Mouse (Mus musculus) skeletal muscle tissue, adult 2 months (tissue): ENCODE results near the gene Cacnb4.

ENCODE experiments used
- DNase-seq: peaks from one replicate; pipeline ENCODE4 v3.0.0-alpha.2; 2012; ENCODE audit warnings: low read depth, low spot score

Cacnb4 gene

DNA sequence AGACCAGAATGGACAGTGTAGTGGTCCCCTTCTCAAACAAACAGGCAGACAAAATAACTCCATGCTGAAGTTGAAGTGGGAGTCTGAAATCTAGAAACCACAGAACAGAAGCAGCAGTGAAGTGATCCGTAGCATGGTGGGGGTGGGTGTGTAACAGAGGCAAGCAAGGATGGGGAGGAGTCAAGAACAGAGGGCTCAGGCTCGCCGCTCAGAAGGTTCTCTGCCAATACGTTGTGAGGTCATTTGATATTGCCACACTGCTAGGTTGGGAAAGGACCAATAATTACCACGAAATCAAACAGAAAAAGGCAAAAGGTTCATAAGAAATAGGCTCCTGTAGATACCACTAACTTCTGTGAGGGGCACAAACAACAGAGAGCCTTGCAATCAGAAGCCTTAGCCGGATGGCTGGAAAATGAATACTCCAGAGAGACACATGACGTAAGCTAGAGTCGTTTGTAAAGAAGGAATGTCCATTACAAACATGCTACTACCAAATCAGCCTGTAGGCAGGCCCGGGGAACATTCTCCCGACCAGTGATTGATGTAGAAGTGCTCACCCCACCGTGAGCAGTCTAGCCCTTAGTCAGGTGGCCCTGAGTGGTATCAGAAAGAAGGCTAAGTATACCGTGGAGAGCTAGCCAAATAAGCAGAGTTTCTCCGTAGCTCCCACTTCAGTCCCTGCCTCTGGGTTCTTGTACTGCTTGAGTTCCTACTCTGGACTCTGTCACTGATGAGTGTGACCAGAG, 199.7 kb downstream of the Cacnb4 start:
- DNase-seq, result peak; percentile 13

- DNase-seq, result no peak
These were observed 200.8 kb downstream of the Cacnb4 start for GRCm38 (mm10) chr2:52475854-52476253.

DNA sequence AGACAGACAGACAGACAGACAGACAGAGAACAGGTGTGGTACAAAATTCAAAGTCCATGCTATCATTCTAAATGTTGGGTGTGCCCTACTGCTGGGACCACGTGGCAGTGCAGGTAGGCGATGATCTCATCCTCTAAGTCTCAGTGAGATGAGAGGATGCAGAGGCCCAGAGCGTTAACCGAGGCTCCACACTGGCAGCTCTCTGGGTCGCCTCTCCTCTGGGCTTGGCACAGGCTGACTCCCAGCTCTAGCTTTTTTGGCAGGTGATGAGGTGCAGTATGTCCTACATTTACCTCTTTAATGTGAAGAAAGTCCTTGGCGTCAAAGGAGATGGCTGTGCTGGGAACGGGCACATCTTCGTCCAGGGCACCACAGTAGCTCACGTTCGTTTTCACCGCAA, 202.1 kb downstream of the Cacnb4 start:
- no peak for DNase-seq

DNA sequence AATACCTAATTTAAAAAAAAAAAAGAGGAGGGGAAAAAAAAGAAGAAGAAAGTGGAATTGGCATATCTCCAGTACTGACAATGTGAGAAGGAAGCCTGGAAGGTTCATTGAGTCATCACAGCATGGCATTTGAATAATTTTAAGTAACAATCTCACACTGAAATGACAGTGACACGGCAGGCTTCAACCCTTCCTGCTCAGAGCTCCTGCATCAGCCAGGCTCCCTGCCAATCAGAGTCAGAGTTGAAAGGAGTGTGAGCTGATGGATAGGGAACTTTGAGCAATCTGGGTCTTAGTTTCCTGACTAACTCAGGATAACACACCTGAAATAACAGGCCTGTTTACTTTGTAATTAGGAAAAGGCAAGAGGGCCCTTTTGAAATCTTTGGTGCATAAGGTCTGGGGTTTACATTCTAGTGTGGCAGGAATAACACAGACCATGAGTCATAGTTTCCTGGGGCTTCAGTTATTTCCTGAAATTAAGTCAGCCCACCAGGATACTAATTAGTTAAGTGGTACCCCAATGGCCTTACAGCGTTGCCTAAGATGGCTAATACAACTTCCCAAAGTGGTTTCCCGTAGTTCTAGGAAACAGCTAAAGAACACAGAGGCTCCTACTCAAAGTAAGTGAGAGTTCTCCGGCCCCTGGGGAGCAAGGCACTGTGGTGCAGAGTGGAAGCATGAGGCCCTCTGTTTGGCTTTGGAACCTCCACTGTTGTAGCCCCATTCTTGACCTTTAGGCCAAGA, 204.9 kb downstream of the Cacnb4 start:
- no peak for DNase-seq

GRCm38 (mm10) chr2:52470044-52470560, 206.5 kb downstream of the Cacnb4 start:
- DNase-seq, result no peak

DNA sequence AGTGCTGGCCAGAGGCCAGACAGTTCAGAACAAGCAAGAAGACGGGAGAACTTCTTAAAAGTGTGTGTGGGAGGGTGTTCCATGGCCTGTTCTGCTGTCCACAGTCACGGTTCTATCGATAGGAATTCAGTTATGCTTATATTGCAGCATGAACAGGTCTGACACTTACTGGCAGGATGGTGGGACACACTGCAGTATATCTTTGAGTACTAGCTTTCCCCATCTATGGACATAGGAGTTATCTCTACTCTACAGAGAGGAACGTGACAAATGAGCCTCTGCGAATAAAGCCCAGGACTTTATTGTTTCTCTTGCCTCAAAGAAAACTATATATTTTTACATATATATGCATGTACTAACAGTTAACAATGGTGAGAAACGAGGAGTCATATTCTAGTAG, 209.0 kb downstream of the Cacnb4 start:
- DNase-seq, result no peak

DNA sequence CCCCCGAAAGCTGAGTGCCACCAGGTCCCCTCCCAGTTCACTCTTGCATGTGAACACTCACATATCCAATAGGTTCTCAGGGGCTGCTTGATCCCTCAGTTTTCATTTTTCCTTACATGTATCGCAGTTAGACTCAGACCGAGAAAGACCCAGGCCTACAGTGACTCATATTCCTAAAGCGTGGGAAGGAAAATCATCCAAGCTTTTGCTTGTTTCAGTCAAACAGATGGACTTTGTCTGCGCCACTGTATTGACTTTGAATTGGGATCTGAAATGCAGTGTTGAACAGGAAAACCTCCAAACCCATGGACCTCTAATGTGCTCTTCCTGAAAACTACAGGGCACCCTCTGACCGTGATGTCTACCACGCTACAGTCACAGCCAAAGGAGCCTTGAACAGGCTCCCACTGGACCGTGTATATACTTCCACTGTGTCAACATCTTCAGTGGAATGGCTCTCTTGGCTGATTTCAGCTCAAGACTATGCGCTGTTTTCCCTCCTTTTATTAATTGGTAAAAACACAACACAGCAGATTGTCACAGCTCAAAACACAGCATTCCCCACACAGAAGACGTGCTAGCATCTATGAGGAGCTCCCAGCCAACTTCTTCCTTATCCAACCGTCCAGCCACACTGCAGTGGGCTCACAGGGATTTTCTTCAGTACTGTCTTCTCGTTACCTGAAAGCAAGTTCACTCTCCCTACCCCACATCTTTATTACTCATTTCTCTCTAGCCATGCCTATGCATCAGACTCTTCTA, 215.2 kb downstream of the Cacnb4 start:
- no peak for DNase-seq

GRCm38 (mm10) chr2:52455606-52456479, 220.8 kb downstream of the Cacnb4 start:
- no peak for DNase-seq

DNA sequence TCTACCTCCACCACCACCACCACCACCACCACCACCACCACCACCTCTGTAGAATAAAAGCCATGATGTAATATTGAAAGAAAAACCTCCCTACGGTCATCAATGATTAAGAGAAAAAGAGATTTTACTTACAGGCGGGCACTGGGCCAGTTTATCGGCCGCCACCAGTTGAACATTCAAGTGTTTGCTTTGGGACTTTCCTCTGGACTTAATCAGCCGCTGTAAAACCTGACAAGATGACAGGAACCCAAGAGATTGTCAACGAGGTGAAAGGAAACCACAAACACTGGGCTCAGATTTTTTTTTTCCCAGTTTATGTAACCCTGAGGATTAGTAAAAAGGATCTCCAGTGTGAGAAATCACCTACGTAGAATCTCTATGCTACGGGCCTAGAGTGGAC, 226.8 kb downstream of the Cacnb4 start:
- no peak for DNase-seq

DNA sequence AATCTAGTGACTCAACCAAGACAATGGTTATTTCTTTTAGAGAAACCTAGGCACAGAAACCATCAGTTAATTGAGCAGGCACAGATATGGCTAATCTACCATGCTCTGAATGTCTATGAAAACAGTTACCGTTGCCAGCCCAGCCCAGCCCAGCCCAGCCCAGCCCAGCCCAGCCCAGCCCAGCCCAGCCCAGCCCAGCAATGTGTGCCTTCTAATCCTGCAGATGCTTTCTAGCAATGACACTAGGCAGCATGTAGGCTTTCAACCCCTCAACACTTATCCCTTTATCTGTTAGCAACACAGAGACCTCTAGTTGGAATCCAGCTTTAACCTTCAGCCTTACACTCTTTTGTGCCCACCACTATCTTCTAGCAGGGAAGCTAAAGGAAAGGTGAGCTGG, 227.7 kb downstream of the Cacnb4 start:
- no peak for DNase-seq

GRCm38 (mm10) chr2:52446648-52447047, 230.0 kb downstream of the Cacnb4 start:
- no peak for DNase-seq

DNA sequence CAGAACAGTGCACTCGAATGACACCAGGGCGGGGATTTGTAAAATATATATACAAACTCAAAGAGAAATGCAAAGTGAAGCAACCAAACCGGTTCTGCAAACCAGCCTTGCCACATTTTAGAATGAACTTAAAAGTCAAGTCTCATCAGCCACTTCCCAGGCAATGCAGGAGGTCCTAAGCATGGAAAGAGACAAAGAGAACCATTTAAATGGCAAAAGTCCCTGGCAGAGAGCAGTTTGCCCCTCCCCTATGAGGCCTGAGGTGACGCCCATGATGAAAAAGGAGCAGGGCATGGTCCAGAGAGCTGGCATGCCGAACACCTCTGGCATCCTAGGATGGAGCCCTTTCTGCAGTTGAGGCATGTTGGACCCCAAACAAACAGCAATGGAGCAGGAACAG, 234.5 kb downstream of the Cacnb4 start:
- no peak for DNase-seq

- no peak for DNase-seq
These were observed 236.1 kb downstream of the Cacnb4 start for GRCm38 (mm10) chr2:52440420-52441015.

GRCm38 (mm10) chr2:52438437-52438836, 238.2 kb downstream of the Cacnb4 start:
- DNase-seq, result no peak

DNA sequence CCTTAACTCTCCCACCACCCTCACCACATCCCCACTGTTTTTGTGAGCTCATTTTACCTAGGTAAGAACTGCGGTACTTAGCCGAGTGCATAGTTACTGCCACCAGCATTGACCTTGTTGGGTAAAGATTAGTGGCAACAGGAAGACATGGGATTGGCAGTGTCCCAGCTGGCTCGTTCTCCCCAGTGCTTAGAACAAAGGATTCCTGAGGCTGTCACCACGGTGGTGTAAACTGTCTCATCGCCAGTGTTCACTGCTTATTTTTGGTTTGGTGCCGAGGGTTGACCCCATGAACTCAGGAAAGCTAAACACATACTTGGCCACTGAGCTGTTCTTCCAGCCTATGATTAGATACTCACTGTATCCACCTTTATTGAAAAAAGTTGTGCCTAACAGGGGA, 238.6 kb downstream of the Cacnb4 start:
- DNase-seq, result no peak

- DNase-seq, result no peak
These were observed 240.6 kb downstream of the Cacnb4 start for GRCm38 (mm10) chr2:52435919-52436632.

DNA sequence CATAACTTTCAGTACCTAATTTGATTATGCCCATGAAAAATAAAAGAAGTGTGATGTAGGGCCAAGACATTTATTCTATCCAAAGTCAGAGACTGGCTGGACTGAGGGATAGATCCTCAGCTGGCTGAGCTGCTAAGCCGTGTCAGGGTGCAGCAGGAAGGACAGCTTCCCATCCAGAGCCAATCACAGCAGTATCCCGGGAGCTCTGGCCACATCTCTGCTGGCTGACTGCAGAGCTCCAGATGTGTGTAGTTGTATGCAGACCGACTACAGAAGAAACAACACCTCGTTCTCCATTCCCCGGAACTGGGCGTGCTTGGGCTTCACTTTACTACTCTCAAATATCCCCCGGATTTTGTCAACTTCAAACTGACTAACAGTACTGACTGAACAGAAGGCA, 243.3 kb downstream of the Cacnb4 start:
- DNase-seq, result peak; percentile 65

DNA sequence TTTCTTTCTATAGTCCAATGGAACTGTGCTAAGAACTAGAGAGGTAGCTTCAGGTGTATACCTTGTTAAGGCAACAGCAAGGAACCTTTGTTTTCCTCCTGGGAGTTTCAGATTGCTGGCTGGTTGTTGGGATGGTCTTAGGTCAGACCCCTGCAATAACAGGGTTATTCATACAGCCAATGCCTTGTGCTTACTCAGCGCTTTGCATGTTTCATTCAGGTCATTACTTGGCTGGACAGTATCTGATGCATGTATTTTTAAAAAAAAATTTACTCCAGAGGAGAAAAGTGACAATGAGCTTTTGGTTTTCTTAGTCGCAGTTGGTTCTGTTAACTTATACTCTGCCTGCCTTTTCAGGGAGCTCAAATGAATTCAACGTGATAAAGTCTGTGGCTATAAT, 249.2 kb downstream of the Cacnb4 start:
- DNase-seq, result no peak

GRCm38 (mm10) chr2:52426041-52426440, 250.6 kb downstream of the Cacnb4 start:
- no peak for DNase-seq

DNA sequence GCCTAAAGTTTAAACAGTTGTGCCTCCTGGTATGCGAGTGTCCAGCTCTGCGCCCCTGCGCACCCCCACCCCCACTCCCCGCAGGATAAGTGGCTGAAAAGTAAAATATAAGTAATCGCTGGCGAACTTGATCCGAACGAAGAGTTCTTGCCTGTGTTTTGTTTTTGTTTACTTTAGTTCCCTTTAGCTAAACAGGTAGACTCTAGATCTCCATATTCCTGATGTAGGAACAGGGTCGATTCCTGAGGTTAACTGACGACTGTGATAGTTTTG, 251.2 kb downstream of the Cacnb4 start:
- DNase-seq, result no peak
